Mouse (Mus musculus): Measurements from ENCODE around the gene Ptma. TPM values are rescaled to one million over a fixed set of nuclear protein-coding genes. Genes with fewer than 3 reads are reported as not detected.
"Not testable (repeated sequence)": the region's sequence is repeated elsewhere in the genome, so short reads cannot be mapped to it uniquely, and the experiment has no call there.

The Ptma gene
- polyA plus RNA-seq, 1 experiment from 2014 or later = 1,064 TPM

DNA sequence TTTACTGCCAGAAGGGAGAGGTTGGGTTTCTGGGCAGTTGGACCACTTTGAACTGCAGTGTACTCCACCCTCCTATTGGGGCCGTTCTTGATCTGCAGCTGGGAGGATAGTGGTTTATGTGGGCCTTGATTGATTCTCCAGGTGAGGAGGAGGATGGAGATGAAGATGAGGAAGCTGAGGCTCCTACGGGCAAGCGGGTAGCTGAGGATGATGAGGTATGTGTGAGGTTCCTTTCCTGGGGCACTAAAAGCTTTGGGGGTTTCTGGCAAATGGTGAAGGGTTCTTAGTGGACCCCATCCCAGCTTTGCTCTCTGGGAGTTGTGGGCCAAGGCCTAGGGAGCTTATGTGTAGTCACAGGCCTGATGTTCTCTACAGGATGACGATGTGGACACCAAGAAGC is 3.1 kb downstream of the Ptma start:
- no peak overlapping the region for H3K27ac ChIP-seq (ENCODE audit: low read length)
- WGBS = 40% methylated on average over 4 of the region's 4 CpGs
- ATAC-seq (replicated peaks; ENCODE audit: extremely low read depth, insufficient read depth, low FRiP score) = no peak

DNA sequence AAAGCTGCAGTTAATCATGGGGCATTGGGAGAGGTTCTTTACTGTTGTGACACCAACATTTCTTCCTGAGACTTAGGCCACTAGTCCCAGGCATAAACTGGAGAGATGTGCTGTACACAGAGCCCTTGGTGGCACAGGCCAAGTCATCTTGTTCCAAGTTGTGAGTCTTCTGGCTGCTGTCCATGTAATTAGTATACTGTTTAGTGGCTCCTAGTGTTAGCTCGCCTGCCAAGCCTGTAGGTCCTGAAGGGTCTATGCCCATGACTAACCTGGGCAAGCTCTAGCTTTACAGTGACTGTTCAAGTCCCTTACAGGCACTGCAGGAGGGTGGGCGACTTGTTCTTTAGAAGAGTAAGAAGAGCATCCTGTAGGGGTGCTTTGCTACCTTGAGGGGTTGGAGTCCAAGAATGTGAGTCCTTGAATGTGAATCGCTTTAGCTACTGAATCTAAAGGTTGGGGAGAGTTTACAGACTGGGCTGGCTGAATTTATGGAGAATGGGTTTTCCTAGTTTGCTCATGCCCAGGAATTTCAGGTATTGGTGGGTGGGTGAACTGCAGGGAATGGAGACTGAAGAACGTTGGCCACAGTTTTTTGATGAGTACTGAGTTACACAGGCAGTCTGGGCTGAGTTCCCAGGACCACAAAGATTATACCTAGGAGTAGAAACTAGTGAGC is 4.5 kb downstream of the Ptma start:
- Histone ChIP-seq H3K9ac (ENCODE audit: low read length) (peak overlapping the region; percentile 30; the same call in 1 of the 2 replicates), H3K4me2 (ENCODE audit: low read depth, low read length) (no peak overlapping the region), H3K9me3 (replicated peaks; ENCODE audit: control insufficient read depth, low read length) (0 out of 2 replicates have a peak, but pooled peaks cover 2% of the 10 kb centered on the region), H3K27me3 (ENCODE audit: control insufficient read depth, insufficient read depth, low read length) (no peaks in the 10 kb centered on the region), H3K36me3 (ENCODE audit: control insufficient read depth, insufficient read depth) (peaks cover 19% of the 10 kb centered on the region), H3K27ac (ENCODE audit: low read length) (peak overlapping the region; percentile 63), H3K4me3 (ENCODE audit: low read length) (no peak overlapping the region), H3K4me1 (ENCODE audit: control insufficient read depth, insufficient read depth, low read length) (peaks cover 29% of the 10 kb centered on the region)
- WGBS = 12% methylated on average over 4 of the region's 4 CpGs
- ATAC-seq (replicated peaks; ENCODE audit: extremely low read depth, insufficient read depth, low FRiP score) = no peak

More for the DNA sequence above, 3.1 kb downstream of the Ptma start:
- no peaks in the 10 kb centered on the region for H3K27me3 ChIP-seq (ENCODE audit: control insufficient read depth, insufficient read depth, low read length)
- H3K36me3 ChIP-seq (ENCODE audit: control insufficient read depth, insufficient read depth) = peaks cover 19% of the 10 kb centered on the region
- peaks cover 33% of the 10 kb centered on the region for H3K4me1 ChIP-seq (ENCODE audit: control insufficient read depth, insufficient read depth, low read length)
- 0 out of 2 replicates have a peak, but pooled peaks cover 2% of the 10 kb centered on the region for H3K9me3 ChIP-seq (replicated peaks; ENCODE audit: control insufficient read depth, low read length)
- peak overlapping the region; percentile 99 for H3K9ac ChIP-seq (ENCODE audit: low read length)
- peak overlapping the region; percentile 91 for H3K4me2 ChIP-seq (ENCODE audit: low read depth, low read length)
- peak overlapping the region; percentile 83 for H3K4me3 ChIP-seq (ENCODE audit: low read length)

DNA sequence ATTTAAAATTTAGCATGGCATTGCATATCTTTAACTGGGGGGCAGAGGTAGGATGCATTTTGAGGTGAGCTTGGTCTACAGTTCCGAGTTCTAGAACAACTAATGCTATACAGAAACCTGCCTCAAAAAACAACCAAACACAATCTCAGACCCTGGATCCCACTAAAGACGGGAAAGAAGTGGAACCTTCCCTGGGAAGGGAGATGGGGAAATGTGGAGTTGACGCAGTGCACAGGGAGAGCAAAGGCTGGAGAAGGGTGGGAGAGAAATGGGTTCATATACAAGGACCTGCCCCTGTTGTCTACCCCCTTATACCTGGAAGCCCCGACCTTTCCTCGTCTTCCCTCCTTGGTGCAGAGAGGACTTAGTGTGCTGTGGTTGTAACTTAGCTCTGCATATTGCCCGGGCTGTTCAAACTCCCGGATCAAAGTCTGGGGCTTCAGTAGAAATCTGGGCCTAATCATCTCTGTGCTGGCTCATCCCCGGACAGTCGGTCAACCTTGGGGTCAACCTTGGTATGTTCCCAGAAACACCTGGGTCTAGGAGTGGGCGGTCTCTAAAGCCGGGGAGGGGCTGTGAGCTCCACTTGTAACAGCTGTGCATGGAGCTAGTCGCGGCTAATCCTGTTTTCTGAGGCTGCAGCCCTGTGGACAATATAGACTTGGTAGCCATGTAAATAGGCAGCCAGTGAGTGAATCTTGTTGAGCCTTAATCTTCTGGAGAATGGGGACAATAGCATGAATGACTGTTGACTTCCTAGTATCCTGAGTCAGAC is 5.2 kb downstream of the Ptma start:
- 0 out of 2 replicates have a peak, but pooled peaks have one; percentile 5 for ATAC-seq (replicated peaks; ENCODE audit: extremely low read depth, insufficient read depth, low FRiP score)
- WGBS = 14% methylated on average over 13 of the region's 13 CpGs
- peaks cover 19% of the 10 kb centered on the region for H3K36me3 ChIP-seq (ENCODE audit: control insufficient read depth, insufficient read depth)
- 0 out of 2 replicates have a peak, but pooled peaks cover 2% of the 10 kb centered on the region for H3K9me3 ChIP-seq (replicated peaks; ENCODE audit: control insufficient read depth, low read length)
- H3K4me1 ChIP-seq (ENCODE audit: control insufficient read depth, insufficient read depth, low read length) = peaks cover 29% of the 10 kb centered on the region
- H3K4me2 ChIP-seq (ENCODE audit: low read depth, low read length) = peak overlapping the region; percentile 8
- no peak overlapping the region for H3K4me3 ChIP-seq (ENCODE audit: low read length)
- H3K27ac ChIP-seq (ENCODE audit: low read length) = peak overlapping the region; percentile 63
- no peaks in the 10 kb centered on the region for H3K27me3 ChIP-seq (ENCODE audit: control insufficient read depth, insufficient read depth, low read length)
- H3K9ac ChIP-seq (ENCODE audit: low read length) = peak overlapping the region; percentile 30; the same call in 1 of the 2 replicates

DNA sequence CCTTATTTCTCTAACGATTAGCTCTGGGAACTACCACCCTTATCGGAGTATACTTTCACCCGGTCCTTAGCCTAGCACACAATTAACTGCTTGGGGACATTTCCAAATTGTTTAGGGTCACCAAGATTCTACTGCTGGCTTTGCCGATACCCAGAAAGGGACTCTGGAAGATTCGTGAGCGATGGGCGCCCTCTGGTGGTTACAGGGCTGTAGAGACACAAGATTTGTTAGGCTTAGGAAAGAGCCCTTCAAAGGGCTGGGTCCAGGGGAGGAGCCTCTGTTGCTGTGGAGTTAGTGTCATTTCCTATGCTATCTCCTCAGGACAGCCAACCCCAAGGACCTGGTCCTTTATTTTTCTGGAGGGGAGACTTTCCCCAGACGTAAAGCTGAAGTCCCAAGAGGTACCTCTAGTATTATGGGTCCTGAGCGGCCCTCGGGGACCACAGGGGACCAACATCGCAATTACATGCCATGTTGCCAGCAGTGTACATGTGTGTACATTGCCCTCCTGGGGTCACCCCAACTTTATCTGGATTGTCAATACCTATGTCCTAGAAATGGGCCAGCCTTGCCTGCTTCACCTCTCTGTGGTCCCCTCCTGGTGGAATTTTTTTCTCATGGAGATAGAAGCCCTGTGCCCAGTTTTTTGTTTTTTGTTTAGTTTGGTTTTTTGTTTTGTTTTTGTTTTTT is 6.0 kb downstream of the Ptma start:
- Histone ChIP-seq H3K9me3 (replicated peaks; ENCODE audit: control insufficient read depth, low read length) (0 out of 2 replicates have a peak, but pooled peaks cover 2% of the 10 kb centered on the region), H3K9ac (ENCODE audit: low read length) (no peak overlapping the region), H3K4me2 (ENCODE audit: low read depth, low read length) (peak overlapping the region; percentile 8), H3K27me3 (ENCODE audit: control insufficient read depth, insufficient read depth, low read length) (no peaks in the 10 kb centered on the region), H3K27ac (ENCODE audit: low read length) (peak overlapping the region; percentile 63), H3K4me3 (ENCODE audit: low read length) (no peak overlapping the region), H3K4me1 (ENCODE audit: control insufficient read depth, insufficient read depth, low read length) (peaks cover 29% of the 10 kb centered on the region), H3K36me3 (ENCODE audit: control insufficient read depth, insufficient read depth) (peaks cover 19% of the 10 kb centered on the region)
- ATAC-seq (replicated peaks; ENCODE audit: extremely low read depth, insufficient read depth, low FRiP score) = peak; percentile 38; the same call in 1 of the 2 replicates
- 26% methylated on average over 11 of the region's 11 CpGs for WGBS

DNA sequence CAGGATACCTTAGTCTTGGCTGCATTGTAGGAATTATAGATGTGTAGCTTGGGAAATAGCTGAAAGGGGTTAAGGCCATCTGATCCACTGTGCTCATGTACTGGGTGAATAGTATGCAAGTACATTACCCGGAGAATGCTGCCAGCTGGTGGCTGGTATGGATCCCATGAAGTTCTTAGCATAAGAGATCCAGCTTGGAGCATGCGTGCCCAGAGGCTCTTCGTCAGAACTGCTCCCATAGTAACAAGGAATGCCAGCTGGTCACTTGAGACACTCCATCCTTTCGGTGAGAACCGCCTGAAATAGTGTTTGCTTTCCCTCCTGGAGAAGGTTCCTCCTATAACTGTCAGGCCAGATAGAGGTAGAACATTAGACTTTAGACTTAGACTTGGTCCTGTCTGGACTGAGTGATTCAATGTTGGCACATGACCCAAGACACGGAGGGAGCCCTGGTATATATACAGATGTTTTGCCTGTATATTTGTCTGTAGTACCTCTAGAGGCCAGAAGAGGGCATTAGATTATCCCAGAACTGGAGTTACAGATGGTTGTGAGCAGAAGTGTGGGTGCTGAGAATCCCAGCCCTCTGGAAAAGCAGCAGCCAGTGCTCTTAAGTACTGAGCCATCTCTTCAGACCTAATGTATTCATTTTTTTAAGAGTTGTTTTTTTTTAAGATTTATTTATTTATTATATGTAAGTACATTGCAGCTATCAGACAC is 7.0 kb downstream of the Ptma start:
- no peak overlapping the region for H3K4me3 ChIP-seq (ENCODE audit: low read length)
- peaks cover 19% of the 10 kb centered on the region for H3K36me3 ChIP-seq (ENCODE audit: control insufficient read depth, insufficient read depth)
- H3K9me3 ChIP-seq (replicated peaks; ENCODE audit: control insufficient read depth, low read length) = 0 out of 2 replicates have a peak, but pooled peaks cover 2% of the 10 kb centered on the region
- H3K9ac ChIP-seq (ENCODE audit: low read length) = no peak overlapping the region
- ATAC-seq (replicated peaks; ENCODE audit: extremely low read depth, insufficient read depth, low FRiP score) = no peak
- H3K4me2 ChIP-seq (ENCODE audit: low read depth, low read length) = no peak overlapping the region
- H3K27me3 ChIP-seq (ENCODE audit: control insufficient read depth, insufficient read depth, low read length) = no peaks in the 10 kb centered on the region
- H3K27ac ChIP-seq (ENCODE audit: low read length) = no peak overlapping the region
- peaks cover 29% of the 10 kb centered on the region for H3K4me1 ChIP-seq (ENCODE audit: control insufficient read depth, insufficient read depth, low read length)
- 73% methylated on average over 6 of the region's 6 CpGs for WGBS

DNA sequence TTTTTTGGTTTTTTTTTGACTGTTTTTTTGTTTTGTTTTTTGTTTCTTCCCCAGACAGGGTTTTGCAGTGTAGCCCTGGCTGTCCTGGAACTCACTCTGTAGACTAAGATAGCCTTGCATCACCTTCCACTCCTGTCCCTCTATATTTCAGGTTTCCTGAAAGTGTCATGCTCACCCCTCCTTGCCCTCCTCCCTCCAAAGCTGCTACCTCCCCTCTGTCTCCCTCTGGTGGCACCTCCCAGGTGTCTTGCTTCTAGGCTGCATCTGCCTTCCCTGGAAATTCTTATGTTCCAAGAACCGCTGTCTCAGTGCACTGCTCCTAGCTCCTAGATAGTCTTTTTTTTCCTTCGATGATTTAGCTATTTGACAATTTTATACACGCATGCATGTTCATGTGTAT is 11.9 kb downstream of the Ptma start:
- H3K4me1 ChIP-seq (ENCODE audit: control insufficient read depth, insufficient read depth, low read length) = no peaks in the 10 kb centered on the region
- H3K4me3 ChIP-seq (ENCODE audit: low read length) = no peak overlapping the region
- no peaks in the 10 kb centered on the region for H3K27me3 ChIP-seq (ENCODE audit: control insufficient read depth, insufficient read depth, low read length)
- 53% methylated on average over 3 of the region's 3 CpGs for WGBS
- no peak overlapping the region for H3K9ac ChIP-seq (ENCODE audit: low read length)
- ATAC-seq (replicated peaks; ENCODE audit: extremely low read depth, insufficient read depth, low FRiP score) = no peak
- H3K27ac ChIP-seq (ENCODE audit: low read length) = no peak overlapping the region
- no peak overlapping the region for H3K4me2 ChIP-seq (ENCODE audit: low read depth, low read length)
- 0 out of 2 replicates have a peak, but pooled peaks cover 2% of the 10 kb centered on the region for H3K9me3 ChIP-seq (replicated peaks; ENCODE audit: control insufficient read depth, low read length)
- H3K36me3 ChIP-seq (ENCODE audit: control insufficient read depth, insufficient read depth) = peaks cover 15% of the 10 kb centered on the region

DNA sequence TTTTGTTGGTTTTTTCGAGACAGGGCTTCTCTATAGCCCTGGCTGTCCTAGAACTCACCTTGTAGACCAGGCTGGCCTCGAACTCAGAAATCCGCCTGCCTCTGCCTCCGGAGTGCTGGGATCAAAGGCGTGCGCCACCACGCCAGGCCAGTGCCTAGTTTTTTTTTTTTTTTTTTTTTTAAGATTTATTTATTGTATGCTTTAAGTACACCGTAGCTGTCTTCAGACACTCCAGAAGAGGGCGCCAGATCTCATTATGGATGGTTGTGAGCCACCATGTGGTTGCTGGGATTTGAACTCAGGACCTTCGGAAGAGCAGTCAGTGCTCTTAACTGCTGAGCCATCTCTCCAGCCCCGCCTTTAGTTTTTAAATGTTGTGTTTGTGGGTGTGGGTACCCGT is 13.1 kb downstream of the Ptma start:
- H3K4me2 ChIP-seq (ENCODE audit: low read depth, low read length); H3K27ac ChIP-seq (ENCODE audit: low read length); H3K9ac ChIP-seq (ENCODE audit: low read length); H3K27me3 ChIP-seq (ENCODE audit: control insufficient read depth, insufficient read depth, low read length); H3K4me3 ChIP-seq (ENCODE audit: low read length); H3K4me1 ChIP-seq (ENCODE audit: control insufficient read depth, insufficient read depth, low read length); H3K9me3 ChIP-seq (replicated peaks; ENCODE audit: control insufficient read depth, low read length); ATAC-seq (replicated peaks; ENCODE audit: extremely low read depth, insufficient read depth, low FRiP score): not testable (repeated sequence)
- H3K36me3 ChIP-seq (ENCODE audit: control insufficient read depth, insufficient read depth) = peaks cover 23% of the 10 kb centered on the region
- WGBS = 86% methylated on average over 12 of the region's 12 CpGs

DNA sequence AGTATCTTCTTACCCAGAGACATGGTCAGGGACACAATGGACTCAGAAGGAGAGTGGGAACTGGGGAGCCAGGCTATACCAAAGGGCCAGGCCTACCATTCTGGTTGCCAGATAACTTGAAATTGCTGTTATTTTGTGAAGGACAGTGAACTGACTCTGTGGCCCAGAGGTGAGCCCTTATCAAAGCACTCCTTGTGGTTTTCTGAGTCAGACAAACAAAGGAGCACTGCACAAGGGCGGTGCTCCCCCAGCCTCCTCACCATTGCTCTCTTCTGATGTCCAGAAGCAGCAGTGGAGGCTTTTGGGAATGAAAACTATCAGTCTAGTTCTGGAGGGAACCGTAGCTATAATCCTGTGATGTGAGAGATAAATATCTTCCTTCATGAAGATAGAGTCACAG is 16.1 kb downstream of the Ptma start:
- no peaks in the 10 kb centered on the region for H3K27me3 ChIP-seq (ENCODE audit: control insufficient read depth, insufficient read depth, low read length)
- no peak overlapping the region for H3K27ac ChIP-seq (ENCODE audit: low read length)
- H3K9ac ChIP-seq (ENCODE audit: low read length) = no peak overlapping the region
- H3K9me3 ChIP-seq (replicated peaks; ENCODE audit: control insufficient read depth, low read length) = no peaks in the 10 kb centered on the region
- no peak for ATAC-seq (replicated peaks; ENCODE audit: extremely low read depth, insufficient read depth, low FRiP score)
- peaks cover 42% of the 10 kb centered on the region for H3K36me3 ChIP-seq (ENCODE audit: control insufficient read depth, insufficient read depth)
- WGBS = 81% methylated on average over 2 of the region's 2 CpGs
- H3K4me2 ChIP-seq (ENCODE audit: low read depth, low read length) = no peak overlapping the region
- no peak overlapping the region for H3K4me3 ChIP-seq (ENCODE audit: low read length)
- no peaks in the 10 kb centered on the region for H3K4me1 ChIP-seq (ENCODE audit: control insufficient read depth, insufficient read depth, low read length)
